Mouse (Mus musculus) right cerebral cortex, adult 18-20 months (tissue): ENCODE data around the gene Fhl3.
"Not testable (repeated sequence)": the region's sequence is repeated elsewhere in the genome, so short reads cannot be mapped to it uniquely, and the experiment has no call there.

Experiments
- DNase-seq: peaks from one replicate; pipeline ENCODE4 v3.0.0; 2022; ENCODE audit warnings: mixed read lengths

The Fhl3 gene

GRCm38 (mm10) chr4:124685004-124685403, 15.5 kb upstream of the Fhl3 start:
- DNase-seq, result no peak

- no peak for DNase-seq
These were observed 15.0 kb upstream of the Fhl3 start for GRCm38 (mm10) chr4:124685453-124685852.

GRCm38 (mm10) chr4:124685897-124686402, 14.6 kb upstream of the Fhl3 start:
- no peak for DNase-seq

- DNase-seq, result no peak
These were observed 9.0 kb upstream of the Fhl3 start for GRCm38 (mm10) chr4:124691455-124691854.

- DNase-seq, result no peak
These were observed 8.1 kb upstream of the Fhl3 start for GRCm38 (mm10) chr4:124692416-124692861.

DNA sequence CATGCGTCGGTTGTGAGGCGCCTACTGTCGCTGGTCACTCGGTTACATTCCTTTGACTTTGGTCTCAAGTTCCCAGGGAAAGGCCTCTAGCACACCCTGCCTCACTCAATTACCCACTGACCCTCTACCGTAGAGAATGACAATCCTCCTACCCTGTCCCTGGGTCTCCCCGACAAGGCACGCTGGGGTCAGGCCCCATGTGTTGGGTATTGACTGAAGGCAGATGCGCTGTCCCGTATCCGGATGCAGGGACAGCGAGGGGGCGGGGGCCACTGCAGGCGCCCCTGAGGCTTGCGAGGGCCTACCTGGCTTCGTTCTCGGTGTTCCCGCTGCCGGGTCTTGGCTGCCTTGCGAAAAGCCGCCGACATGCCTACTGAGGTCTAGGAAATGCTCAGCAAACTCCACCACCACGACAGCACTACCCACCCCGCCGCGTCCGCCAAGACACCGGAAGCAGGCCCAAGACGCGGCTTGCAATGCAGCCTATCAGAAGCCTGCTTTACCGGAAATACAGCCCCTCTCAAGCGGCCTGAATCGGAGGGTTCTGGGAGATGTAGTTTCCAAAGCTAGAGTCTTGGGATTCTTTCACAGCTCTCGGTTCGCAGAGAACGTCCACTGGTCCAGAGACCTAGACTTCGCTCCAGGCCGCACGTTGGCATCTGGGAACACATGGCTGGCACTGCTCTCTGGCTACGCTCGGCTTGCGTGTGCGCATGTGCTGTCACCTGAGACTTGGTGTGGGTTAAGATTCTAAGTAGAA, 7.2 kb upstream of the Fhl3 start, which contains the start of gene Utp11:
TSS of gene Utp11 (minus strand) at position 466 of the 760 bp plus-strand sequence.
- peak; percentile 90 for DNase-seq

DNA sequence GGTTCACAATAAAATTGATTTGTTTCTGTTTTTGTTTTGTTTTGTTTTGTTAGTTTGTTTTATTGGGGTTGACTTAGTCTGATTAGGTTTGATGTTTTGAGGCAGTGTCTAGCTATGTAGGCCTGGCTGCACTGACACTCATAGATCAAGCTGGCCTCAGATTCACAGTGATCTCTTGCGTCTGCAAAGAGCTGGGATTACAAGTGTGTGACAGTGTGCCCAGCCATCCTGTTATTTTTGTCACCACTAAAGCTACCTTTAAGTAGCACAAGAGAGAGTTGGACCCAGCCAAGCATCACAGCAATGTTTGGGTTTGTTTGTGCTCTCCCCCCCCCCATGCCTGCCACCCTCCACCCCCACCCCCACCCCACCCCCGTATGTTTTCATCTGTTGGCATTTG, 5.9 kb upstream of the Fhl3 start:
- no peak for DNase-seq

DNA sequence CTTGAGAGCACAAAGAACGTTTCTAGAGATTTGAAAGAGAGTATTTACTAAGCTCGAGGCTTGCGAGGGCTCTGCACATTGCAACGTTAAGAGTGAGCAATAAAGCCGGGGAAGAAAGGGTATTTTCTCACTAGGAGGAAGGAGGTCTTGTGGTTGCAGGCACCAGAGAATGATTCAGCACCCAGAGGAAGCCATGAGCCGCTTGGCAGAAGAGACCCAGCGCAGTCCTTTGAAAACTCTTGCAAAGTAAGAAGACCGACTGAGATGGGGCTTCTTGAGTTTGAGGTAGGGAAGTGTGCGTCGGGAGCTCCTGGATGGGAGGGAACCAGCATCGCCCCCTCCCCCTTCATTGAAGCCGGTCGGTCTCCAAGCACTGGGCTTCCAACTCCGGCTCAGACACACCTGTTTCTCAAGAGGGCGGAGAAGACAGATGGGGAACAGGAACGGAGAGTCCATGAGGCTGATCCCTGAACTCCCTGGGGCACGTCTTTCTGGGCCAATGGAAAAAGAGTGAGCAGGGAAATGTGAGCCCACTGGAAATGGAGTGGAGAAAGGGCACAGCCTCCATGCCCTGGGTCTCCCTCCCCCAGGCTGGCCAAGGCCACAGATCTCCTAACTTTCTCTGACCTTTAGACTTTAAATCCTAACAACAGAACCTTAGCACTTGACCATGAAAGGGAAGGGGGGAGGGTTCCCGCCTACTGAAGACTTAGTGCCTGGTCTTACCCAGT, 4.5 kb upstream of the Fhl3 start:
- no peak for DNase-seq

GRCm38 (mm10) chr4:124699791-124700190, 710 bp upstream of the Fhl3 start:
- no peak for DNase-seq

GRCm38 (mm10) chr4:124701052-124701845, 748 bp downstream of the Fhl3 start:
- no peak for DNase-seq

DNA sequence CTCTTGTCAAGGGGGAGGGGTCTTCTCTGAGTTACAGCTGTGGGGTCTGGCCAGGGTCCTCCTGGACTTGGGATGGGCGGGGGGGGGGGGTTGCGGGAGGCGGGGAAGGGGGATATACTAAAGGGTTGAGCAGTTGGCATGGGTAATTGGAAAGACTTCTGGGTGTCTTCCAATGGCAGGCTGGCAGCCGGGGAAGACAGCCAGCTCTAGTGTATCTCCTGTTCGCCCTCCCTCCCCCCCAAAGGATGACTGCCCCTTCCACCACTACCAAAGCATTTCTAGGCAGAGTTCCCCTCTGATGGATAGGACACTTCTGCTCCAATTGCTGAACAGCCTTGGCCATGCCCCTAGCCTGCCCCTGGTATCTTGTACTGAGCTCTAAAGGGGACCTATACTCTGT, 1.4 kb downstream of the Fhl3 start:
- DNase-seq, result no peak

DNA sequence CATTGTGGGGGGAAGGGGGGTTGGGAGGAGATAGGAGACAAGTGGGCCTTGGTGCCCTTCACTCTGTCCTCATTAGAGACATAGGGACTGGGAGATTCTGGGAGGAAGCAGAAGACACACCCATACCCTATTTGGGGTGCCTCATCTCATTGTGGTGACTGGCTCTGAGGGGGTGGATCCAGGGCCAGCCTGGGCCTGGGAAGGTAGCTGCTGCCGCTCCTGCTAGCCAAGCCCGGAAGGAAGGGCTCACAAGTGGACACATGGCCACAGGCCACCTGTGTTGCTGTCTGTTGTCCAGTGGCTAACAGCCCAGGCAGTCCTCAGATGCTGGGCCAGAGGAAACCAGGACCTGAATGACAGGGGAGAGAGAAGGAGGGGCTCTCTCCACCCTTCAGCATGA, 2.9 kb downstream of the Fhl3 start:
- no peak for DNase-seq

GRCm38 (mm10) chr4:124703881-124704796, 3.6 kb downstream of the Fhl3 start:
- DNase-seq, result no peak

- DNase-seq, result no peak
These were observed 4.4 kb downstream of the Fhl3 start for GRCm38 (mm10) chr4:124704797-124705474.

DNA sequence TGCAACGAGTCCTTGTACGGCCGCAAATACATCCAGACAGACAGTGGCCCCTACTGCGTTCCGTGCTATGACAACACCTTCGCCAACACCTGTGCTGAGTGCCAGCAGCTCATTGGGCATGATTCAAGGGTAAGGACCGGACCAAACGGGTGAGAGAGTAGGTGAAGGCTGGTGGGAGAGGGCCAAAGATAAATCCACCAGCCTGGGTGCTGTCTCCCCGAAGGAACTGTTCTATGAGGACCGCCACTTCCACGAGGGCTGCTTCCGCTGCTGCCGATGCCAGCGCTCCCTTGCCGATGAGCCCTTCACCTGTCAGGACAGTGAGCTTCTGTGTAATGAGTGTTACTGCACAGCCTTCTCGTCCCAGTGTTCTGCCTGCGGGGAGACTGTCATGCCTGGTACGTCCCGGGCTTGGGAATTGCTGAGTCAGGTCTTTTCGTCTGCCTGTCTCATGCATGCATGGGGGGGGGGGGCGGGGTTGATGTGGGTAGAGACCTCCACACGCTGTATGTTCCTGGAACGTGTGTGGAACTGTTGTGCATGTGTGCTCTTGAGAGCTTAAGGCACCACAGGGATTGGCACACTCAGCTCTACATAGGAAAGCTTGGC, 5.3 kb downstream of the Fhl3 start:
- DNase-seq, result no peak

GRCm38 (mm10) chr4:124707381-124708199, 7.1 kb downstream of the Fhl3 start:
- not testable (repeated sequence) for DNase-seq

DNA sequence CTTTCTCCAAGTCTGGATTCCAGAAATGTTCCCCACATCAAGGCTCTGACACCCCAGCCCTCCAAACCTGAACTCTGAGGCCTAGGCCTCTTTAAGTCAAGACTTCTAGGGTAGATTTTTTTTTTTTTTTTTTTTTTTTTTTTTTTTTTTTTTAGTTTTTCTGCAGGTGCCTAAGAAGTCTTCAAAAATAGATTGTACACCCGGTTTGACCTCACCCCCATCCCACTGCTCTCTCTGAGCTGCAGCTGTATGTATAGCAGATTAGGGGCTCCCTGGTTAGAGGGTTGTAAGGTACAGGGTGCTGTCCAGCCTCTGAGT, 7.7 kb downstream of the Fhl3 start:
- DNase-seq, result not testable (repeated sequence)

DNA sequence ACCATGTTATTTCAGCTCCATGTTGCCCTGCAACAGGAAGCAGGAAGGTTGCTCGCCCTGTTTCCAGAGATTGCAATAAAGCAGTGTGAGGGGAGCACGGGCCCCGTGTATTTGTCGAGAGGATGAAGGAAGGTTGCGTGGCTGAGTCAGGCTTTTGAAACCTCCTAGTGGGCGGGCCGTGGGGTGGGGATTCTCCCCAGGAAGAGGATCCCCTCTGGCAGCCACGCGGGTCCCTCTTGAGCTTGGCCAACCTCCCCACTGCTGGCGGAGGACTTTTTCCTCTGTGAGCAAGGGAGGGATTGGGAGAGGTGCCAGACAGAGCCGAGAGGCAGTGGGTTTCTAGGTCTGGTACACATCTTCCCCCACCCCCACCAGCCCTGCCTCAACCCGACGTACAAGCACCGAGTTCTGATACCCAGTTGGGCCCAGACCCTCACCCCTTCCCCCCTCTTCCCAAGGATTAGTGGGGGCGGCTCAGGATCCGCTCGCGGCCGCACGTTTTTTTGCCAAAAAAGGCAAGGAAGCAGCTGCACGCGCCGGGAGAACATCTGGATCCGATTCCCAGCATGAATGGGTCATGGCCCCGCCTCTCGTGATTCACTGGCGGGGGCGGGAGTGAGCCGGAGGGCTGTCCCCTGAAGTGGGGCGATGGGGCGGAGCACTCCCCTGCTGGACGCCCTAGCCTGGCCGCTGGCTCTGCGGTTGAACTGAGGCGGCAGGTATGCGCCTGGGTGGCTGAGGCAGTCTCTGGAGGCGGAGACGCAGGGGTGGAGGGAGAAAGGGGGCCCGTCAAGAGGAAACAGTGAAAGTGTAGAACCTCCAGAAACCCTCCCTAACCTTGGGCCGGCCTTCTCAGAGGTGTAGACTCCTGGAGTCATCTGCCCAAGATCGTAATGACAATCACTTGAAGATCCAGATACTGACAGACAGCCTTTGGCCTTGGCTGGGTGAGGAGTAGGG, 8.3 kb downstream of the Fhl3 start:
- peak; percentile 77 for DNase-seq

DNA sequence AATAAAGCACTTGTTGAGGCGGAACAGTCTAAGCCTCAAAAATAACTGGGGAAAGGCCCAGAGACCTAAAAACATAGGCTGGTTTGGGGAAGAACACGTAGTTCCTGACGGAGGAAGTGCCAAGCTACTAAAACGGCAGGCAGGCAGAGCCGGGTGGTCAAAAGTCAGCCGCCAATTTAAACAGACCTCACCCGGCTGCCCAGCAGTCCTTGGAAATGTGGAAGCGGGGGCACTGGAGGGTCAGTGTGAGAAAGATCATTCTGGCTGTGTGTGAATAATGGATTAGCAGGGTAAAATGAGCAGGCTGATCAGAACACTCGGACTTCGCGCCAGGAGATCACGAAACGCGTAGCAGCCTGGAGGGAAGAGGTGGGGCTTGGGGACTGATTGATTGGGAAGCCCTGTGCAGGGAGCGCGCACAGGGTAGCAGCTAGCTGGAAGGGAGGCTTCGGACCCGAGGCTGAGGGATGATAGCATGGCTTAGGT, 9.5 kb downstream of the Fhl3 start:
- DNase-seq, result no peak
